Mouse (Mus musculus): ENCODE results near the gene Olfr312.
"Not testable (repeated sequence)": the region's sequence is repeated elsewhere in the genome, so short reads cannot be mapped to it uniquely, and the experiment has no call there.

The Olfr312 gene

DNA sequence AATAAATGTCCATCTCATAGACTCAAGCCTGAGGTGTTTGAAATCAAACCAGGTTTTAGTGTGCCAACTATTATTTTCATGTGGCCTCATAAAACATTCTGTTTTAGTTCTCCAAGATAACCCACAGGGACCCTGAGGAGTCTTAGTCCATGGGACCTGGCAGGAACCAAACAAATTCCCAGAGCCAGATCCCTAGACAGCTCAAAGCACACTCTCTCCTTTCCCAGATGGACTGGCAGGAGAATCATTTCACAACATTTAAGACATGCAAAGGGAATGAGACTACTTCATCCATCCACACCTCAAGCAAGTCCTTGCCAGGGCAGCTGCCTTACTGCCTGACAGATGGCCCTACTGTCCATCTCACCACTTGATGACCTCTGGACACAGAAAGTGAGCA lies at the start of gene Olfr312:
Olfr312 (plus strand) TSS at position 301 of the 400 bp plus-strand sequence.
- in situ Hi-C loops (cut with MboI, MseI) = not testable (repeated sequence)

DNA sequence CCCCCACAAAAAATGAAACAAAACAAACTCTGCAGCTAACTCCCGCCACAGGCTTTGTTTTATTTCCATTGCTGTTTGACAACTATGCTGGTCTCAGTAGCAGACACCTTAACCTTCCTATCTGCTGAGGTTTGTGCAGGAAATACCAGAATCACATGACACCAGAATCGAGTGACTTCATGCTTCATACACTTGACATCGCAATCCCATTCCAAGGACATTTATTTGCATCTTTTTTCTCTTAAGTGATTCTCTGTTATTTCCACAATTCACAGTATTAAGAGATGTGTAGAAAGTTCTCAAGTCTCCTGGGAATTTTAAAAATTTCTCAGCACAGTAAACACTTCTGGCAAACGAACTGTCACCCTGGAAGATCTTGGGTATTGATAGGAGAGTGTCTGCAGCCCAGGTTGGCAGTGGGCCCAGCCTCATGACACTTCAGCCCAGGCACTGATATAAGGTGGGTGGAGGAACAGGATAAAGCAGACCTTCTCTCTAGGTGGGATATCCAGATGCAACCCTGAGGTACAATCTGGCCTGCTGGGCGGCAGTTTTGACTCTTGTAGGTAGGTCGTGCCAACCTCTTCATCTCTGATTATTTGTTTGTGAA lies 46.5 kb upstream of the Olfr312 start, which contains the start of gene Olfr314:
Olfr314 (plus strand) TSS at position 473 of the 610 bp plus-strand sequence.
- in situ Hi-C loops (cut with MboI, MseI) = no loop called here

DNA sequence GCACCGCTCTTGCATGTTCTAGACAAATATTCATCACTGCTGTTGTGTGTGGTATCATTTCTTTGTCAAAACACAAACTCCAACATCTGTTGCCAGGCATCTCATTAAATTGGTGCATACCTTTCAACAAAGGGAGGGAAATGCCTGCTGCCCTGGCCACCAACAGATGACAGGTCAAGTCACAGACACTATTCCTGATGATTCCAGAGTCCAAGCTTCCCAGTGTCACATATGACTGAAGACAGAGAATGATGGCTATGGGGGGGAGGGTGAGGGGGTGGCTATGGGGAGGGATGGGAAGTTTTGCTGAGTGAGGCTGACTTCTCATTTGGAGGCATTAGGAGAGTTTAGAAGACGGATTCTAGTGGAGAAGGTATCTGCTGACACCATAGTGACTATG lies 44.9 kb upstream of the Olfr312 start:
- in situ Hi-C loops (cut with MboI, MseI) = no loop called here

DNA sequence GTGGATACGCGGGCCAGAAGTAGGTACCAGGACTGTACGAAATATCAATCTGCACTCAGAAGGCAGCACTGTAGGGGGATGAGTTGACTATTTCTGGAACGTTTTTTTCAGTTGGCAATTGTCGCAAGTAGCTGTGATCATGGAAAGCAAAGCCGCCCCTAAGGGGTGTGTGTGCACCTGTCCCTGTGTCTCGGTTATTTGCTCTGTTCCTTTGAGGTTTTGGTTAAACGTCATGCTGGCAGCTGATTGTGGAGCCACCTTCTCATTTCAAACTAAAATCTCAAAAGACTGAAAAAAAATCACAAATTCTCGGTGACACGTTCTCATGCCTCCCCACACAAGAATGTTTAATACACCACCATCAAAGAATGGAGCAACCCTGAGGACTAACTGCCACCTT lies 41.4 kb upstream of the Olfr312 start:
- in situ Hi-C loops (cut with MboI, MseI) = no loop called here

DNA sequence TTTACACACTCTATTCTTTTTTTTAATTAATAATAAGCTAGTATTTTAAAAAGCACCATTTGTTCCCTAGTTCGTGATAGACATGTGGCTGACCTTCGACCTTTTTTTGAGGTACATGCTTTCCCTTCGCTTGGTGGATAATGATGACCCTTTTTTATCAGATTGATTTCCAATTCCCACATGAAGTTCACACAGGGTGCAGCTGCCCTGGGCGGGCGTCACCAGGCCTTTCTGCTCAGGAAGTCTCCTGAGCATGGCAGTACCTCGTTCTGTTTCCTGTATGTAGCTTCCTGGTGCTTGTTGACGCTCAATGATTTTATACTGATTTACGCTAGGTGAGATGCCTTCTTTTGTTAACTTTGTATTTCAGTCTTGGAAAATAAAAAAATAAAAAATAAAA lies 40.7 kb upstream of the Olfr312 start:
- in situ Hi-C loops (cut with MboI, MseI) = no loop called here

DNA sequence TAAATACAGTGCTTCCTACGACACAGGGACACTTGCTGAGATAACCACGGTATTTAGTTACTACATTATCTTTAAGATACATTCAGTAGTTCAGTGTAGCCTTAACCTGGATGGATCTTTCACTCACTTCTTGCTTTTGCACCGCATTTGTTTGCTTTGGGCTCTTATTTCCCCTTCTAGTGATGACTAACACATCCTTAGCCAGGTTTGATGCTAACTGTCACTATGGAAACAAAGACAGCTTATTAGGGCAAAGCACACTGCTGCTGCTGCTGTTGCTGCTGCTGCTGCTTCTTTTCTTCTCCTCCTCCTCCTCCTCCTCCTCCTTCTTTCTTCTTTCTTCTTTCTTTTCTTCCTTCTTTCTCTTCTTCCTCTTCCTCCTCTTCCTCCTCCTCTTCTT lies 39.5 kb upstream of the Olfr312 start:
- in situ Hi-C loops (cut with MboI, MseI) = no loop called here

DNA sequence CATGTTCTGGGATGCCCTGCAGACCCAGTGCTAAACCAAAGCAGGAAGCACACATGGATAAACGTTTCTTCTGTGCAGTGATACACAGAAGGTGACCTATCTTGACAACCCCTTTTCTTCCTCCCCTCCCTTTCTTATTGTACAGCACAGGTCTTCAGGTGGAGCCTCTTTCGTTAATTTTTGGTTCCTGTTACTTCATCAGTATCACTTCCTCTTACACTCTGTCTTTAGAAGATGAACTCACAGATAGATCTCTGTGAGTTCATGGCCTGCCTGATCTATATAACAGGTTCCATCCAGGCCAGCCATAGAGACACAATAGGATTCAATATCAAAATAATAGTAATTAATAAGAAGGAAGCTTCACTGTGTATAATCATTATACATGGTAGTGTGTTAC lies 39.0 kb upstream of the Olfr312 start:
- in situ Hi-C loops (cut with MboI, MseI) = no loop called here

DNA sequence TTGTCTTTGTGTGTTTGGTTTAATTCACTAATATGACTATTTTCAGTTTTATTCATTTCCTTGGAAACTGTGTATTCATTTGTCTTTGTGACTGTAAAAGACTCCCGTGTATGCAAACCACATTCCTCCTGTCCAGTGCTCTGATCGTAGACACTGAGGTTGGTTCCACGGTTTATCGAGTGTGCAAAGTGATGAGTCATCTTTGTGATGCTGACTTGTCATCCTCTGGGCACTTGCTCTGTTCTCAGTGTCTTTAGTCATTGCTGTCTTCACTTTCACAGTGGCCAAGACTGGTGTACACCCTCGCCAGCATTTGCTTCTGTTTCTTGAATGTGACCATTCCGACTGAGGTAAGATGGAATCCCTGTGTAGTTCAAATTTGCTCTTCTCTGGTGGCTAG lies 38.4 kb upstream of the Olfr312 start:
- in situ Hi-C loops (cut with MboI, MseI) = no loop called here

DNA sequence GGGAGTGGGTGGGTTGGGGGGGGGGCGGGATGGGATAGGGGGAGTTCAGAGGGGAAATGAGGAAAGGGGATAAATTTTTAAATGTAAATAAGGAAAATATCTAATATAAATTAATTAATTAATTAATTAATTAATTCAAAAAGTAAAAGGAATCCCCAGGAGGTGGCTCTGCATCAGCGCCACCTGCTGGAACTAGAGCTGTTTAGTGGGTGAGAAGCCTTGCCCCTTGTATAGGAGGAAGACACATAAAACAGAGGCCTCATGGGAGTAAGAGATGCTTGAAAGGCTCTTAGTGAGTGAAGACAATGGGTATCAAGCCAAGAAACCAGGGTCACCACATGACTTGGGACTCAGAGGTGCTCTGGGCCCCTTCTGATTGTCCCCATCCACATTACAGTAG lies 33.2 kb upstream of the Olfr312 start:
- in situ Hi-C loops (cut with MboI, MseI) = no loop called here

DNA sequence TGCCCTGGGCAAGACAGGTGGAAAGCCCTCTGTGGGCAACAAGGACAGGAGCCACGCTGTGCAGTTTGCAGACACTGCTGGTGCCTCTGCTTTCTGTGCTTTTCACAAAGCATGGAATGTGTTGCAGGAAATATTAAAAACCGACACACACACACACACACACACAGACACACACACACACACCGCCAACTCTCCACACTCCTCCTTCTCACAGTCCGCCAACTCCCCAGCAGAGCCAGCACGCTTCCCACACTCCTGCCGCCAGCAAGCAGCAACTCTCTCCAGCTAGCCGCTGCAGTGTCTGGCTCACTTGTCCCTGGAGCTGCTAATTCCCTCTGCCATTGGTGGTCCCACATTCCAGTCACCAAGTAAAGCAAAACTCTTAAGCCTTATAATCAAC lies 32.2 kb upstream of the Olfr312 start:
- in situ Hi-C loops (cut with MboI, MseI) = no loop called here

DNA sequence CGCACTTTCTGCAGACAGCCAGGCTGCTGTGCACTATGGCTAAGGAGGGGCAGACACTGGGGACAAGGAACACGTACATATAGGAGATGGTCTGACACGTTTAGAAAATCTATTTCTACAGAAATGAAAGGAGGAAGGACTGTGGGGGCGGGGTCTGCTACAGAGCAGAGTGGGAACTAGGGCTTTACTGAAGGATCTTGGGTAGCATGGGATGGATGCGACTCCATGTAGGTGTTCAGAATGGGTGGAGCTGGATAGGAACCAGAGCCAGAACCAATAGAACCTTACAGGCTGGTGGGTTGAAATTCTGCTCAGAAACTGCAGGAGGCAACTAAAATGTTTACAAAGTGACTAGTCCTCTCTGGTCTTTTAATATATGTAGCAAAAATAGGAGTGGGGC lies 29.3 kb upstream of the Olfr312 start:
- in situ Hi-C loops (cut with MboI, MseI) = no loop called here

DNA sequence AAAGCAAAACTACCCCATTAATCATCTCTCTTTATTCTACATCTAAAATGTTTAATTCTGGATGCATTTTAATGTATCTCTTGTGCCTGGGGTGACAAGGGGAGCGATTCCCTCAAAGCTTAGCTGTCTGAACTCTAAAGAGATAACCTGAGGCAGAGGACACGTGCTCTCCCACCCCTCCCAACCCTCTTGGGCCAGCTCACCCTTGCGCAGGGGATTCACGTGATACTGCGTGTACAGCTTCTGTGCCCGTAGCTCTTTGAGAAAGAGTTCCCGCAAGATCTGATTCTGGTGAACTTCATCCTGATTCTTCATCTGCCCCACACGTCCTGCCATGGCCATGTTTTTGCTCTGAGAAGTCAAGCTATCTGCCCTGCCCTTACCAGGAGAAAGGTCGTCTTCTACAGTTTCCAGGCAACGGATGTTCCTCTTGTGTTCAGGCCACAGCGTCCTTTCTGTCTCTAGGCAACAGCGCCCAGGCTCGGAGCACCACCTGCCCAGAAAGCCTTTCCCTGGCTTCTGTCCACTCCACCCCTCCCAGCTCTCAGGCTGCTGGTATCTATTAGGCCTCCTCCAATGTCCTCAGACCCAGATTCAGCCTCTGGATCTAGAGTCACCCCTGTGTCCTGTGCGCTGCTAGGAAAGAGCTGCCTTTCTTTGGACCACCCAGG lies 27.3 kb upstream of the Olfr312 start, which contains the start of gene Fam183b:
Fam183b (minus strand) TSS at position 403 of the 671 bp plus-strand sequence.
- in situ Hi-C loops (cut with MboI, MseI) = no loop called here

DNA sequence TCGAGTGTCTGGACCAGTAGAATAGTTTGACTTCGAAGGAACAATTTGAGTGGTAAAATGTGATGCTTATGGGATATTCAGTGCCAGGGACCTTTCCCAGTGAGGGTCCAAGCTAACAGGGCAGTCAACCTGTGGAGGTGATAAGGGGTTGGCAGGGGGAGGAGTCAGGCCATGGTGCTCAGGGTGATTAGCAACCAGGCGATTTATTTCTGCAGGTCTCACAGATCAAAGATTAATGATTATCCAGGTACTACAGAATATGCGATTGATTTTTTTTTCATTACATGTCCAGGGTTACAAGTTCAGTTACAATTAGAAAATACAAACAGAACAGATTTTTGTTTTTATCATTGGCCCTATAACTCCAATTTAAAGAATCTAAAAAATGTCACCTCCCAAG lies 25.2 kb upstream of the Olfr312 start:
- in situ Hi-C loops (cut with MboI, MseI) = no loop called here

DNA sequence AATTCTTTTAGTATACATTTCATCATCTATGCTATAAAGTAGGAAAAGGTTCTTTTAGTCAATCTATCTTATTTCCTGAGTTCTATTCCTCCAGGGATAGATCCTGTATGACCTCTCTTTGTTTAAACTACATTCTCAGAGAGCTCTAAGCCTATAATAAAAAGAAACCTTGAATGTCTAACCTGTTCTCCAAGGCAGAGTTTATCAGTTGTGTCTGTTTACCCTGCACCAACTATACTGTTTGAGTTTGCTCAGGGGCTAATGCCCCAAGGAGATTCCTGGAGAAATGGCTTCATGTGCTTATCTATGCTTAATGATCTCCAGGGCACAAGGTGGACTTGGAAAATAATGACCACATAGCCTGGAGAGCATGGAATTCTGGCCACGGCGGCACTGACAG lies 24.6 kb upstream of the Olfr312 start:
- in situ Hi-C loops (cut with MboI, MseI) = no loop called here

DNA sequence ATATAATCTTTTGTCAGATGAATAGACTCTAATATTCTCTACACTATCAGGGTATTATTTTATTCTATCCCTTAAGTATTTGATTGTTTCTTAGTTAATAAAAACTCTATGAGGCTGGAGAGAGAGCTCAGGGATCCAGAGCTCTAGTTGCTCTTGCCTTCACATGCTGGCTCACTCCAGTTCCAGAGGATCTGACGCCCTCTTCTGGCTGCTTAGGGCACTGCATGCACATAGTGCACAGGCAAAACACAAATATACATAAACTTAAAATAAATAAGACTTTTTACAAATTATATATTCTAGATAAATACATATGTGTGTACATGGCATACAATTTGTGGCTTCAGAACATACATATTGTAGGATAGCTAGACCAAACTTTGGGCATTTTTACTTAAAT lies 17.0 kb upstream of the Olfr312 start:
- in situ Hi-C loops (cut with MboI, MseI) = no loop called here

DNA sequence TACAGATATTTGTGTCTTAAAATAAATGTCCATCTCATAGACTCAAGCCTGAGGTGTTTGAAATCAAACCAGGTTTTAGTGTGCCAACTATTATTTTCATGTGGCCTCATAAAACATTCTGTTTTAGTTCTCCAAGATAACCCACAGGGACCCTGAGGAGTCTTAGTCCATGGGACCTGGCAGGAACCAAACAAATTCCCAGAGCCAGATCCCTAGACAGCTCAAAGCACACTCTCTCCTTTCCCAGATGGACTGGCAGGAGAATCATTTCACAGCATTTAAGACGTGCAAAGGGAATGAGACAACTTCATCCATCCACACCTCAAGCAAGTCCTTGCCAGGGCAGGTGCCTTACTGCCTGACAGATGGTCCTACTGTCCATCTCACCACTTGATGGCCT lies 14.3 kb upstream of the Olfr312 start, which contains the start of gene Olfr313:
Olfr313 (plus strand) TSS at position 301 of the 400 bp plus-strand sequence.
- in situ Hi-C loops (cut with MboI, MseI) = not testable (repeated sequence)

DNA sequence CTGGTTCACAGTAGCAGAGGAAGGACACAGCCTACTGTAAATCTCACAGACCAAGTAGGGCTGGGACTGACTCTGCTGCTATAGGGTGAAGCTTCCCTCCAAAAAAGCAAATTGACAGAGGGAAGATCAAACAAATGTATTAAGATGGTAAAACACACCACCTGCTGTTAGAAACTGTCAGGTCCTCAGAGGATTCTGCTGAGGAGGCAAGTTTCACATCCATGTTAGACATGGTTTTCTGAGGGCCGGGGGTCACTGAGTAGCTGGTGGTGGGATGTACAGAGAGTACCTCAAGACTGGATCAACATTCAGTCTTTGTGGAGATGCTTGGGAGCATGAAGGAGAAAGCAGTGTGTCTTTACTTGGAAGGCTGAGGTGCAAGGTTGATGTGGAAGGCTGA lies 13.4 kb upstream of the Olfr312 start:
- in situ Hi-C loops (cut with MboI, MseI) = no loop called here

DNA sequence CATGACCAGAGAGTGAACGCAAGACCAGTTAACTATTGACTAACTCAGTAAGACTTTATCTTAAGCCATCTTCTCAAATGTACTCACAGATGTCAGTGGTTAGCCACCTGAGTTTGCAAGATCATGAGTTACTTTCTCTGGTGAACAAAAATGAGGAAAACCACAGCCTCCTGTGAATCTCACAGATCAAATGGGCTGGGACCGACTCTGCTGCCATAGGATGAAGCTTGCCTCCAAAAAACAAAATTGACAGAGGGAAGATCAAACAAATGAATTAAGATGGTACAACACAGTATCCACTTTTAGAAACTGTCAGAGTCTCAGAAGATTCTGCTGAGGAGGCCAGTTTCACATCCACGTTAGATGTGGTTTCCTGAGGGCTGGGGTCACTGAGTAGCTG lies 727 bp downstream of the Olfr312 start:
- in situ Hi-C loops (cut with MboI, MseI) = no loop called here

DNA sequence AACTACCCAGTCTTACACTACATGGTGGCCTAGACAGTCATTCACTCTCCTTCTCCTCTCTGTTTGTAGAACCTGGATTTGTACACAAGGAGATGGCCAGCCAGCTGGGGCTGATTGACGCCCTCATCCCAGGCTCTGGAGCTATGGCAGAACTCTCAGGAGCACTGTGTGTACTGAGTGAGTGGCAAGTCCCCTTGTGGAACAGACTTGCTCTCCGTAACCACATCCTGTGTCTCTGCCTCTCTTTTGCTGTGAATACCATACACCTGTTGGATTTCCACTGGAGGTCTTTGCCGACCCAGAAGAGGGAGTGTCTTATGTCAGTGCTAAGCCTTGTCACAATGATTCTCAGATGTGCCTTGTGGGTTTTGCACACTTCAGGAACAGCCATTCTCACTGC lies 3.5 kb downstream of the Olfr312 start:
- in situ Hi-C loops (cut with MboI, MseI) = not testable (repeated sequence)

DNA sequence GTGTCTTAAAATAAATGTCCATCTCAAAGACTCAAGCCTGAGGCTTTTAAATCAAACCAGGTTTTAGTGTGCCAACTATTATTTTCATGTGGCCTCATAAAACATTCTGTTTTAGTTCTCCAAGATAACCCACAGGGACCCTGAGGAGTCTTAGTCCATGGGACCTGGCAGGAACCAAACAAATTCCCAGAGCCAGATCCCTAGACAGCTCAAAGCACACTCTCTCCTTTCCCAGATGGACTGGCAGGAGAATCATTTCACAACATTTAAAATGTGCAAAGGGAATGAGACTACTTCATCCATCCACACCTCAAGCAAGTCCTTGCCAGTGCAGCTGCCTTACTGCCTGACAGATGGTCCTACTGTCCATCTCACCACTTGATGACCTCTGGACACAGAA lies 9.9 kb downstream of the Olfr312 start, which contains the start of gene Olfr311:
Olfr311 (plus strand) TSS at position 301 of the 400 bp plus-strand sequence.
- in situ Hi-C loops (cut with MboI, MseI) = not testable (repeated sequence)

DNA sequence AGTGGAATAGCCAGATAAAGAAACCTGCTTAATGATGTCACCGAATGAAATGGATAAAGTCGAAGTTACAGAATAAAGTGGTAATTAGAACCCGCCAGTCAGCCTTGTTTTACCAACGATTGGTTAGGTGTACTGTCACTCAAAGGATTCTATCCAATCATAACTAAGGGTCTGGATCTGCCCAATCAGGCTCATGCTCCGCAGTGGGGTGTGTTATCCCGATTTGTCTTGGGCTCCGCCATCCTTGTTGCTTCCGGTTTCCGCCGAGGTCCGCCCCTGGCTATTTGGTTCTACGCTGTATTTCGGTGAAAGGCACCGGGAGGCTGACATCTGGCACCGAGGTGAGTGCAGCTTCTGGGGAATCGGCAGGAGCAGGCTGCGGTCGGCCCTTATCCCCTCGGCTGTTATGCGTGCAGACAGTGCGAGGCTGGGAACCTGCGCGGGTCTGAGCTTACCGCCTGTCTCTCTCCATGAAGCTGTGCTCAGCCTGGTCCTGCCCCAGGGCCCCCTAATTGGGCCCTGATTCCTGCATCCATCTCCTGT lies 18.0 kb downstream of the Olfr312 start, which contains the start of gene Gm12258:
Gm12258 (plus strand) TSS at position 240 of the 543 bp plus-strand sequence.
- in situ Hi-C loops (cut with MboI, MseI) = no loop called here

DNA sequence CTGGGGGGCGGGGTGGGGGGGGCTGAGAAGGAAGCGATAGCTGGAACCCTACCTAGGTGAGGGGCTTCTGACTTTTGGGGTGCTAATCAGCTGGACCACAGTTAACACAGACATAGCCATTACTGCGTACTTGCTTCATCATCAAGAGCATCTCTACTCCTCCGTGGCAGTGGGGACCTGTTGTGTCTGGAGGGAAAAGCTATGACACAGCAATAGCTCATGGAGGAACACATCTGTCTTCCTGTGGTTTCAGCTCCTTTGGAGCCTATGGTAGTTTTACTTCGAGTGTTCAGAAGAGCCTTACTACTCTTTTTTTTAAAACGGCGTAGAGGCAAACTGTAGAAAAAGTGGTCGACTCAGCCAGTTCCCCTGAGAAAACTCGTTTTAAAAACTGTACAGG lies 18.6 kb downstream of the Olfr312 start:
- in situ Hi-C loops (cut with MboI, MseI) = no loop called here

DNA sequence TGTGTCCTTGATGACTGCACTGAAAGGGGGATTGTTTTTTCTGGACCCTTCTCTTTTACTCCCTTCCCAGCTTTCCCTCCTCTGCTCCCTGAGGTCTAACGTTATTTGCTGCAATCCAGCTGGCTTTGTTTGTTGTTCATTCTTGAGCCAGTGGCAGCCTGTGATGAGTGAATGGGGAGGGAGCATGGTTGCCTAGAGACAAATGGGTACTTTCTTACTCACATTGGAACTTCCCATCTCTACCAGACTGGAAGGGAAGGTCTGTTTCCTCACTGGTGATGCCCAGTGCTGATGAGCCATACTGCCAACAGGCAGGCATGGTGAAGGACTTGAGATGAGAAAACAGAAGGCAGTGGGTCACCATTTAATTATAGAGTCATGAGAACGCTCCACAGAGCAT lies 20.7 kb downstream of the Olfr312 start:
- in situ Hi-C loops (cut with MboI, MseI) = no loop called here

All from T-helper 2 cell (primary cell).